Mouse (Mus musculus) cortical plate, adult 2 months (tissue): Measurements from ENCODE around the gene Nkd1.

Experiments
- CTCF ChIP-seq: fragments of 200-500 bp; IDR thresholded peaks from 2 replicates; pipeline ENCODE4 v1.5.1; 2011; ENCODE audit warnings: mild to moderate bottlenecking, control low read depth, low read length; ENCODE audit not compliant: insufficient read depth; ENCODE audit errors: extremely low read depth
- POLR2A ChIP-seq: fragments of 200-500 bp; IDR thresholded peaks from 2 replicates; pipeline ENCODE4 v1.6.1; 2011; ENCODE audit warnings: mild to moderate bottlenecking, low read length, control low read depth; ENCODE audit not compliant: insufficient read depth; ENCODE audit errors: extremely low read depth

- TF ChIP-seq CTCF (no peak), POLR2A (no peak)
These were observed 57.4 kb downstream of the Nkd1 start for GRCm38 (mm10) chr8:88578413-88579175.
